Mouse (Mus musculus): Measurements from ENCODE around the gene Cdca5.

DNA sequence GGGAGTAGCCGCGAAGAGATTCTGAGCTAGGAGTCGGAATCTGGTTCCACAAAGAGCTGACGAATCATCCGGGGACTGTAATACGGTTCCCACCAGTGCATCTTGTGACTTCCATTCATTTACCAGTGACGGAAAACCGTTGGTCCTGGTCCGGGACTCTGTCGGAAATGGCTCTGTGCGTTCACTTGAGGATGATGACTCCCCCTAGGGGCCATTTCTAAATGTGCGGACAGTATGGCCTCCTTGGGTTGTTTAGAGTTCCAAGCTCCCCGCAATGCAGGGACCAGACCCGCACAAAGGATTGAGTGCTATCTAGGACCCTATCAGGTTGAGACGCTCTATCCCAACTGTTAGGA lies 56.6 kb downstream of the Cdca5 start, which contains the start of gene Arl2:
- TF ChIP-seq POLR2A (IDR thresholded peaks at IDR 0.05; ENCODE audit: low read depth, low read length) (no peak), CTCF (conservative IDR thresholded peaks at IDR 0.05; ENCODE audit: insufficient read depth, insufficient read length, low read depth, low read length) (peak; percentile 67)
